Mouse (Mus musculus) lung, postnatal 0 days (tissue): ENCODE measurements around the gene 1700021F05Rik.

Source experiments
- CTCF ChIP-seq: IDR thresholded peaks from 2 replicates; pipeline ENCODE4 v1.5.1; 2016; ENCODE audit warnings: antibody characterized with exemption, mild to moderate bottlenecking
- EP300 ChIP-seq: IDR thresholded peaks from 2 replicates; pipeline ENCODE4 v1.6.1; 2016; ENCODE audit warnings: antibody characterized with exemption, mild to moderate bottlenecking, control low read depth

DNA sequence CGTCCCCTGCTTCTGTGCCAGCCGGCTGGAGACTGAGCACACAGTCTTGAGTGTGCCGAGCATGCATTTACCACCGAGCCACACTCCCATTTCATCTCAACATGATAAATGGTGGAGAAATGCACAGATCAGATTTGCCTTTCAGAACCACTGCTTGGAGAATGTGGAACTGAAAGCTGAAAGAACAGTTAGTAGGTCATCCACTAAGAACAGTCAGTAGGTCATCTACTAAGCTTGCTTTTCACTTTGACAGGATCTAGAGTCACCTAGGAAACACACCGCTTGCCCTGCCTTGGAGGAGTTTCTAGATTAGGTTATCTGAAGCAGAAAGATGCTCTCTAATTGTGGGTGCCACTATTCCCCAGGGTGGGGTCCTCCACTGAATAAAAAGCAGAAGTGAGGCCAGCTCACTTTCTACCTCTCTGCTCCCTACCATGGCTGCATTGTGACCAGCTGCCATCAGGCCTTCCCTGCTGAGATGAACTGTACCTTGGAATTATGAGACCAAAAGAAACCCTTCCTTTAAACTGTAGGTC, 16.9 kb upstream of the 1700021F05Rik start:
- no peak for TF ChIP-seq EP300
- no peak for TF ChIP-seq CTCF
